ENCODE assay signal across 8 mouse cellular contexts in genomic region chr7:12927191-12927680, GRCm38 (mm10). TPM values are rescaled to one million over a fixed set of nuclear protein-coding genes. Genes with fewer than 3 reads are reported as not detected.
A peak's percentile ranks its signal among the peaks of the same experiment; 100 is the strongest.
DNase-seq lines count a peak whose midpoint lies in the region; ATAC-seq lines count a peak whose summit lies in the region.

Gene Rnf225 (plus strand): TSS chr7:12927416.

- H3K27me3 ChIP-seq in megakaryocyte, embryonic 14.5 days (replicated peaks), result no peaks in the 10 kb centered on the region
- H3K27me3 ChIP-seq in forebrain, embryonic 16.5 days (replicated peaks; ENCODE audit: control insufficient read depth, insufficient read depth, low read length), result peaks cover 15% of the 10 kb centered on the region
- H3K27me3 ChIP-seq in midbrain, embryonic 10.5 days (ENCODE audit: low read depth, poor library complexity, severe bottlenecking), result peaks cover 50% of the 10 kb centered on the region

- ATAC-seq in megakaryocyte, adult 5-6 weeks (ENCODE audit: poor library complexity, severe bottlenecking), result no peak
- ATAC-seq in forebrain, embryonic 16.5 days, result no peak

- H3K4me1 ChIP-seq in megakaryocyte, embryonic 14.5 days, result peaks cover 32% of the 10 kb centered on the region
- H3K4me1 ChIP-seq in forebrain, embryonic 16.5 days (replicated peaks; ENCODE audit: control insufficient read depth, insufficient read depth, low read length), result peaks cover 17% of the 10 kb centered on the region
- H3K4me1 ChIP-seq in midbrain, embryonic 10.5 days, result peaks cover 28% of the 10 kb centered on the region

- H3K9ac ChIP-seq in forebrain, embryonic 16.5 days (replicated peaks; ENCODE audit: low read depth, low read length), result peak within 1 kb of the TSS; percentile 40

- H3K4me3 ChIP-seq in megakaryocyte, embryonic 14.5 days (replicated peaks), result peak within 1 kb of the TSS; percentile 30
- peak within 1 kb of the TSS; percentile 22 for H3K4me3 ChIP-seq in forebrain, embryonic 16.5 days (replicated peaks; ENCODE audit: low read length)
- peak within 1 kb of the TSS; percentile 46 for H3K4me3 ChIP-seq in midbrain, embryonic 10.5 days

- no peak within 1 kb of the TSS for H3K27ac ChIP-seq in forebrain, embryonic 16.5 days (ENCODE audit: low read length)
- peak within 1 kb of the TSS; percentile 46; the same call in 1 of the 2 replicates for H3K27ac ChIP-seq in midbrain, embryonic 10.5 days (replicated peaks)

- H3K36me3 ChIP-seq in megakaryocyte, embryonic 14.5 days (replicated peaks; ENCODE audit: low read length), result peaks cover 63% of the 10 kb centered on the region
- H3K36me3 ChIP-seq in forebrain, embryonic 16.5 days (ENCODE audit: control insufficient read depth, insufficient read depth), result peaks cover 28% of the 10 kb centered on the region
- peaks cover 68% of the 10 kb centered on the region for H3K36me3 ChIP-seq in midbrain, embryonic 10.5 days

- DNase-seq in kidney, postnatal 4 days, result peak; percentile 70 to 75
- peak; percentile 27 for DNase-seq in midbrain, embryonic 10.5 days (ENCODE audit: low spot score)
- peak; percentile 93 for DNase-seq in urinary bladder, postnatal 14 days (ENCODE audit: low spot score)
- DNase-seq in left cerebral cortex, postnatal 25 days (ENCODE audit: low spot score in 2 of 2), result no peak
- DNase-seq in right cerebral cortex, adult 18-20 months, result no peak

- WGBS in forebrain, embryonic 16.5 days, result 25% methylated on average over 8 of the region's 8 CpGs
- WGBS in midbrain, embryonic 10.5 days, result 20% methylated on average over 8 of the region's 8 CpGs

- no peaks in the 10 kb centered on the region for H3K9me3 ChIP-seq in megakaryocyte, embryonic 14.5 days
- no peaks in the 10 kb centered on the region for H3K9me3 ChIP-seq in forebrain, embryonic 16.5 days (ENCODE audit: control insufficient read depth, low read length)
- no peaks in the 10 kb centered on the region for H3K9me3 ChIP-seq in midbrain, embryonic 10.5 days (replicated peaks)

- peak within 1 kb of the TSS; percentile 37 for H3K4me2 ChIP-seq in forebrain, embryonic 16.5 days (ENCODE audit: low read length)

- intact Hi-C loops in left cerebral cortex, postnatal 25 days (cut with DNase I), result no loop called here

RNA-seq across cellular contexts. Expression of gene Rnf225, which starts in this region (rescaled TPM):
- polyA plus RNA-seq in megakaryocyte, embryonic 14.5 days (2012; ENCODE audit: insufficient read depth, low replicate concordance), result 1.5 and 2.4 TPM in 2 replicates
- 0.07 and 0.14 TPM in 2 replicates for total RNA-seq in megakaryocyte, adult 5-6 weeks (2015)
- total RNA-seq in megakaryocyte, adult 5-6 weeks (2017), result 0.04 and 0.15 TPM in 2 replicates
- polyA plus RNA-seq in forebrain, embryonic 16.5 days (2015; fragmentation: Nextera tagmentation; extraction: Ambion mirVana), result 0.65 and 0.67 TPM in 2 replicates
- 0.47 and 0.83 TPM in 2 replicates for polyA plus RNA-seq in midbrain, embryonic 10.5 days (2016; fragmentation: Nextera tagmentation; extraction: Ambion mirVana)
- total RNA-seq in left cerebral cortex, postnatal 25 days (2021), result under 1 TPM; 0.78 to 0.94 TPM

Comparison
In these comparisons a context has a peak if more than half of its experiments do, and no peak if none do; other contexts are left out.
1. Peak in DNase-seq, H3K4me3 ChIP-seq and H3K27ac ChIP-seq in midbrain, embryonic 10.5 days; RNA of the gene not detected or under 1 TPM.
2. DNase-seq: peak in kidney, postnatal 4 days (2 of 2) and urinary bladder, postnatal 14 days (single experiment); none in left cerebral cortex, postnatal 25 days (0 of 2) and right cerebral cortex, adult 18-20 months (single experiment).
3. Peak in every context shown above with its lines, with median percentiles within 50 percentile points of each other: H3K4me3 ChIP-seq.